Mouse (Mus musculus): Measurements from ENCODE around the gene Csdc2. TPM values are rescaled to one million over a fixed set of nuclear protein-coding genes. Genes with fewer than 3 reads are reported as not detected.
A peak's percentile ranks its signal among the peaks of the same experiment; 100 is the strongest.

Csdc2 gene
- polyA plus RNA-seq, 1 experiment from 2014 or later: 0.59 TPM

DNA sequence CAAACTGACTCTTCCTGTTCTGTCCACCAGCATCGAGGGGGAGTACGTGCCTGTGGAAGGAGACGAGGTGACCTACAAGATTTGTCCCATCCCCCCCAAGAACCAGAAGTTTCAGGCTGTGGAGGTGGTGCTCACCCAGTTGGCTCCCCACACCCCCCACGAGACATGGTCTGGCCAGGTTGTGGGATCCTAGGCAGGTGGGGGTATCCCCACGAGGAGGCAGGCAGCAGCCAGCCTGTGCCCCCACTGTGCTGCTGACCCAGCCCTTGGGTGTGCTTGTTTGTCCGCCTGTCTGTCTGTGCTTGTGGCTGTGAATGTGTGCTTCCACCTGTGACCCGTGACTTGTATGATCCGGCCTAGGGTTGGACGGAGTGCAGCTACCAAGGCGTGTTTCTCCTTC is 12.5 kb downstream of the Csdc2 start:
- Histone ChIP-seq H3K9me3 (ENCODE audit: low read length) (no peaks in the 10 kb centered on the region), H3K4me1 (ENCODE audit: insufficient read depth) (no peaks in the 10 kb centered on the region), H3K27ac (ENCODE audit: low read depth) (no peak overlapping the region), H3K4me2 (ENCODE audit: low read depth, low read length) (no peak overlapping the region), H3K9ac (replicated peaks) (no peak overlapping the region), H3K4me3 (ENCODE audit: low read depth, low read length) (no peak overlapping the region), H3K36me3 (replicated peaks; ENCODE audit: insufficient read depth, low read length) (0 out of 2 replicates have a peak, but pooled peaks cover 5% of the 10 kb centered on the region), H3K27me3 (ENCODE audit: insufficient read depth, low read length) (no peaks in the 10 kb centered on the region)
- DNase-seq (no peak), ATAC-seq (no peak)
- 68% methylated on average over 10 of the region's 10 CpGs for WGBS (ENCODE audit: insufficient replicate concordance)
- TF ChIP-seq CTCF (IDR thresholded peaks at IDR 0.05; ENCODE audit: low read depth): no peak
- no peak for TF ChIP-seq EP300 (IDR thresholded peaks at IDR 0.05; ENCODE audit: low read depth)

DNA sequence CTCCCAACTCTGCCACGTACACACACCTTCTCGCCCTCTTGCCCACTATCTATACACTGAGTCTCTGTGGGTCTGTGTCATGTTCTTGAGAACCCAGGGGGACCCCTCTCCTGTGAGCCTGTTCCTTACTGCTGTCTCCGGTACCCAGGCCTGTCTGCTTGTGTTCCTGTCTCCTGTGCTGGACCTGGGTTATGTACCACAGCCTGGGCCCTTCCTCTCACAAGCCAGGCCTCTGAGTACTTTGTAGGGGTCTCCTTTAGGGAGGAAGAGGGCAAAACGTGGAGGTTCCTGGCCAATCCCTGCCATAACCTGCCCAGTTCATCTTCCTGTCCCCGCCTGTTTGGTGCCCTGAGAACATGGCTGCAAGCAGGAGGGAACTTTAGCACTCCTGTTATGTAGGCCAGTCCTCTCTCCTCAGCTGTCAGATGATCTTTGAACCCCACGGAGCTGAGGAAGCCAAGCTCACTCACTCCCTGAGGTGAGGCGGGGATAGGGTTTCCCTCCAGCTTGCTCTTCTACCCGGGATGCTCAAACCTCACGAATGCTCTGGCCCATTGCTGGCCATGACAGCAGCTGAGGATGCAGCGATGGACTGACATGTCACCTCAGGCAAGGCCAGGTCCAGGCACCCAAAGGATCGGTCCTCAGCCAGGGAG is 13.0 kb downstream of the Csdc2 start:
- Histone ChIP-seq H3K27ac (ENCODE audit: low read depth) (no peak overlapping the region), H3K36me3 (replicated peaks; ENCODE audit: insufficient read depth, low read length) (peaks cover 9% of the 10 kb centered on the region; the same call in 1 of the 2 replicates), H3K27me3 (ENCODE audit: insufficient read depth, low read length) (no peaks in the 10 kb centered on the region), H3K4me1 (ENCODE audit: insufficient read depth) (no peaks in the 10 kb centered on the region), H3K4me2 (ENCODE audit: low read depth, low read length) (no peak overlapping the region), H3K9me3 (ENCODE audit: low read length) (no peaks in the 10 kb centered on the region), H3K4me3 (ENCODE audit: low read depth, low read length) (no peak overlapping the region), H3K9ac (replicated peaks) (no peak overlapping the region)
- DNase-seq (no peak), ATAC-seq (no peak)
- WGBS (ENCODE audit: insufficient replicate concordance): 76% methylated on average over 11 of the region's 11 CpGs
- no peak for TF ChIP-seq EP300 (IDR thresholded peaks at IDR 0.05; ENCODE audit: low read depth)
- no peak for TF ChIP-seq CTCF (IDR thresholded peaks at IDR 0.05; ENCODE audit: low read depth)

DNA sequence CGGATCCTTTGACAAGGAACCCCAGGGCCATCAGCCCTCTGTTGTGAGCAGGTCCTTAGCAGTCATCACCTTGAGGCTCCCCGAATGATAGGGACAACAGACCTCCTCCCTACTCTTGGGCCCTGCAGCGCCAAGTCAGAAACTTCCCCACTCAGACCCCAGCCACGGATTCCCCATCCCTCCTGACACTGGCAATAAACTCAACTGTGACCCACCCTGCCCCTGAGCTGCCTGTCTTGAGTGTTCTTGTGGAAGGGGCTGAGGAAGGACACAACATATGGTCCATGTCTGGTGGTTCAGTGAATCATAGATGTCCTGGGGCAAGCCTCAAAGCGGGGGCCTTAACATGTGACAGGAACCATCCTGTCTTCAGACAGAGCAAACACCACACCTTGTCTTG is 14.2 kb downstream of the Csdc2 start:
- no peaks in the 10 kb centered on the region for H3K4me1 ChIP-seq (ENCODE audit: insufficient read depth)
- no peaks in the 10 kb centered on the region for H3K9me3 ChIP-seq (ENCODE audit: low read length)
- no peak overlapping the region for H3K9ac ChIP-seq (replicated peaks)
- TF ChIP-seq EP300 (IDR thresholded peaks at IDR 0.05; ENCODE audit: low read depth): no peak
- no peak for TF ChIP-seq CTCF (IDR thresholded peaks at IDR 0.05; ENCODE audit: low read depth)
- H3K4me3 ChIP-seq (ENCODE audit: low read depth, low read length): no peak overlapping the region
- no peak for DNase-seq
- peaks cover 10% of the 10 kb centered on the region; the same call in 1 of the 2 replicates for H3K36me3 ChIP-seq (replicated peaks; ENCODE audit: insufficient read depth, low read length)
- H3K27me3 ChIP-seq (ENCODE audit: insufficient read depth, low read length): no peaks in the 10 kb centered on the region
- no peak overlapping the region for H3K27ac ChIP-seq (ENCODE audit: low read depth)
- H3K4me2 ChIP-seq (ENCODE audit: low read depth, low read length): no peak overlapping the region
- 79% methylated on average over 5 of the region's 5 CpGs for WGBS (ENCODE audit: insufficient replicate concordance)
- ATAC-seq: no peak

DNA sequence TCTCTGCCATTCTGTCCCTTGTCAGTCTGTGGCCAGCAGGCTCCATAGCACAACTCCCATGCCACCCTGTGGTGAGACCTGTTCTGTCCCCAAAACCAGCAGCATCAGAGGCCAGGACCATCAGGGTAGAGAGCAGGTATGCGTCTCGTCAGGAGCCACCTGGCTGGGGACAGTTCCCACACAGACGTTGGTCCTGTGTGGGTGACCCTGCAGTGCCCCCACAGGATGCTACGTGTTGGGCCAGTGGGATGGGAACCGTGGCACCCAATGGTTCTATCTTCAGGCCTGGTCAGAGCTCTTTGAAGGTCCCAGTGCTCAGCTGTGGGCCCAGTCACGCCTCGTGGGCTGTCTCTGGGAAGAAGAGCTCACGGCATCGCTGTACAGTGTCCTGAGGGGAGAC is 14.6 kb downstream of the Csdc2 start:
- Histone ChIP-seq H3K9ac (replicated peaks) (no peak overlapping the region), H3K4me1 (ENCODE audit: insufficient read depth) (no peaks in the 10 kb centered on the region), H3K4me3 (ENCODE audit: low read depth, low read length) (no peak overlapping the region), H3K27me3 (ENCODE audit: insufficient read depth, low read length) (no peaks in the 10 kb centered on the region), H3K36me3 (replicated peaks; ENCODE audit: insufficient read depth, low read length) (peaks cover 10% of the 10 kb centered on the region; the same call in 1 of the 2 replicates), H3K27ac (ENCODE audit: low read depth) (no peak overlapping the region), H3K9me3 (ENCODE audit: low read length) (no peaks in the 10 kb centered on the region), H3K4me2 (ENCODE audit: low read depth, low read length) (no peak overlapping the region)
- ATAC-seq: no peak
- no peak for TF ChIP-seq EP300 (IDR thresholded peaks at IDR 0.05; ENCODE audit: low read depth)
- TF ChIP-seq CTCF (IDR thresholded peaks at IDR 0.05; ENCODE audit: low read depth): 0 out of 2 replicates have a peak, but pooled peaks have one; percentile 13
- WGBS (ENCODE audit: insufficient replicate concordance): 92% methylated on average over 9 of the region's 9 CpGs
- no peak for DNase-seq

DNA sequence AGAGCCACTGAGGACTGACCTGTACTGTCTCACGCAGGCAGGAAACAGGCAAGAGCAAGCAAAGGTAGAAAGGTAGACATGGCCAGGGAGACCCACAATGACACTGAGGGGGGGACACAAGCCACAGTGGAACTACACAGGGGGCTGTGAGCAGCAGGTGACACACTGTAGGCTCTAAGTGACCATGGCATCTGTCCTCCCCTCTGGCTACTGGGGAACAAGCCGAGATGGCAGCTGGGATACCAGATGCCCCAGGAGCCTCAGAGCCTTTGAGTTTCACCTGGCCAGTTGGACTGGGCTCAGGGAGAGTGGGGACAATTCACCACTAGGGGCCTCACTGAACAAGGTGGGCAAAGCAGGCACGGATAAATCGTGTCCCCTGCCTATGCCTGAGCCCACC is 15.8 kb downstream of the Csdc2 start:
- H3K4me1 ChIP-seq (ENCODE audit: insufficient read depth): no peaks in the 10 kb centered on the region
- no peak overlapping the region for H3K4me2 ChIP-seq (ENCODE audit: low read depth, low read length)
- H3K4me3 ChIP-seq (ENCODE audit: low read depth, low read length): no peak overlapping the region
- ATAC-seq (no peak), DNase-seq (no peak)
- H3K36me3 ChIP-seq (replicated peaks; ENCODE audit: insufficient read depth, low read length): peaks cover 10% of the 10 kb centered on the region; the same call in 1 of the 2 replicates
- H3K9me3 ChIP-seq (ENCODE audit: low read length): no peaks in the 10 kb centered on the region
- H3K27me3 ChIP-seq (ENCODE audit: insufficient read depth, low read length): no peaks in the 10 kb centered on the region
- no peak overlapping the region for H3K9ac ChIP-seq (replicated peaks)
- no peak overlapping the region for H3K27ac ChIP-seq (ENCODE audit: low read depth)
- TF ChIP-seq EP300 (IDR thresholded peaks at IDR 0.05; ENCODE audit: low read depth): no peak
- TF ChIP-seq CTCF (IDR thresholded peaks at IDR 0.05; ENCODE audit: low read depth): no peak
- 82% methylated on average over 4 of the region's 4 CpGs for WGBS (ENCODE audit: insufficient replicate concordance)

DNA sequence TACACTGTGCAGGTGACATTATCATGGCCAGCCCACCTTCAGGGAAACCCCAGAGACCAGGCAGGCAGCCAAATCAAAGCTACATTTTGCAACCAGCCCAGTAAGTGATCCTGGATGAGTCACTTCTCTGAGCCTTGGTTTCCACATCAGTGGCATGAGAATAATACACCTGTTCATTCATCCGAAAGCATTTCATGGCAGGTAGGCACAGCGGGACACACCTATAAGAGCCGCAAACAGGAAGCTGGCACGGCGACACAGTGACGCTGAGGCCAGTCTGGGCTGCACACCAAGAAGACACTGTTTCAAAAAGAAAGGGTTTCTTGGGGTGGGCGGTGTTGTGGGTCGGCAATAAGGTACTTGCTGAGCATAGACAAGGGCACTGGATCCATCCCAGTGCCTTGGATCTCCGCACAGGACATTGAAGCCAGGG is 17.6 kb downstream of the Csdc2 start:
- H3K4me1 ChIP-seq (ENCODE audit: insufficient read depth): 0 out of 2 replicates have a peak, but pooled peaks cover 4% of the 10 kb centered on the region
- H3K36me3 ChIP-seq (replicated peaks; ENCODE audit: insufficient read depth, low read length): peaks cover 10% of the 10 kb centered on the region; the same call in 1 of the 2 replicates
- TF ChIP-seq CTCF (IDR thresholded peaks at IDR 0.05; ENCODE audit: low read depth) (no peak), EP300 (IDR thresholded peaks at IDR 0.05; ENCODE audit: low read depth) (no peak)
- H3K27me3 ChIP-seq (ENCODE audit: insufficient read depth, low read length): no peaks in the 10 kb centered on the region
- no peaks in the 10 kb centered on the region for H3K9me3 ChIP-seq (ENCODE audit: low read length)
- H3K4me3 ChIP-seq (ENCODE audit: low read depth, low read length): no peak overlapping the region
- no peak overlapping the region for H3K4me2 ChIP-seq (ENCODE audit: low read depth, low read length)
- H3K9ac ChIP-seq (replicated peaks): no peak overlapping the region
- H3K27ac ChIP-seq (ENCODE audit: low read depth): no peak overlapping the region
- DNase-seq (no peak), ATAC-seq (no peak; the same call in 1 of the 2 replicates)
- 92% methylated on average over 9 of the region's 9 CpGs for WGBS (ENCODE audit: insufficient replicate concordance)
